Mouse (Mus musculus) cerebellum, adult 11 months (tissue): ENCODE data around the gene Pknox2.

Source experiments
- DNase-seq: peaks from one replicate; pipeline ENCODE4 v3.0.0; 2022

Pknox2 gene

DNA sequence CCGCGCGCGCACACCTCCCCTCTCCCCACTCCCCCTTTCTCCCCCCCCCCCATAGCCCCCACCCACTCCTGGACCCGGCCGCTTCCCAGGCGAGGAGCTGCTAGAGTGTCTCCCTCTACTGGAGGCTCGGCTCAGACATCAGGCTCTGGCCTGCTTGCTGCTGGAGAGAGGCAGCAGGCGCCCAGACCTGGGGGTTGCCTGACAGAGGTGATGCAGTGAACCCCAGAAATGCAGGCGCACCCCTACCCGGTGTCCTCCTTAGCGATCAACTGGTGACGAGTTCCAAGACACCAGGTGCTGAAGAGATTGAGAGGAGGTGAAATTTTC is at the start of gene Pknox2:
Gene Pknox2, minus strand, starts transcription at position 49 of the 327 bp plus-strand sequence.
- DNase-seq = peak; percentile 88

DNA sequence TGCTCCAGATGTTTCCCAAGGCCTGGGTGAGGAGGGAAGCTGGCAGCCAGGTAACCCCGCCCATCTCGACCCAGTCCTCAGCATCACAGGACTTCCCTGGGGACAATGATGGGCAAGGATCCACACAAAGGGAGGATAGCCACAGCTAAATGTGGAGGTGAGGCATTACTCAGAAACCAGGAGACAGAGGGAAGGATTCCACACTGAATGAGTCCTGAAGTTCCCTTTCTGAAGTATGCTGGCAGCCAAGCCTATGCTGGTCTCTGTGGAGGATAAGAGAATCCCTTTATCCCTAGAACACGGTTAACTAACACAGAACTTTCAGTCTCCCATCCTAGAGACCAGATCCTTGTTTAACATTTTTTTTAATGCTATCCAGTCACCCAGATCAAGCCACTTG is 40.8 kb upstream of the Pknox2 start:
- no peak for DNase-seq

DNA sequence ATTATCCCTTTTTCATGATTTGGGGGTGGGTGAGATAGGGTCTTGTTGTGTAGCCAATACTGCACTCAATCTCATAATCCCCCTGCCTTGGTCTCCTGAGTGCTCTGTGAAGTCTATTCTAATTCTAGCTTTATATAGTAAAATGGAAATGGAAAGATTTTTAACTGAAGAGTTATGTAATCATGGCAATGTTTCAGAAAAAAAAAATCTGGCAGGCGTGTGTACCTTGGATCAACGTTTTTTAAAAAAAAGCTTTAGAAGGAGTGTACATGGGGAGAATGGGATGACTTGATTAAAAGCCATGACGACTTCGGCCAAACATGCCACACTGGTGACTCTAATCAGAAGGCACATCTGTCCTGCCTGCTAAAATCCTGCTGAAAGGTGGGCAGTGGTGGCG is 40.2 kb upstream of the Pknox2 start:
- no peak for DNase-seq

DNA sequence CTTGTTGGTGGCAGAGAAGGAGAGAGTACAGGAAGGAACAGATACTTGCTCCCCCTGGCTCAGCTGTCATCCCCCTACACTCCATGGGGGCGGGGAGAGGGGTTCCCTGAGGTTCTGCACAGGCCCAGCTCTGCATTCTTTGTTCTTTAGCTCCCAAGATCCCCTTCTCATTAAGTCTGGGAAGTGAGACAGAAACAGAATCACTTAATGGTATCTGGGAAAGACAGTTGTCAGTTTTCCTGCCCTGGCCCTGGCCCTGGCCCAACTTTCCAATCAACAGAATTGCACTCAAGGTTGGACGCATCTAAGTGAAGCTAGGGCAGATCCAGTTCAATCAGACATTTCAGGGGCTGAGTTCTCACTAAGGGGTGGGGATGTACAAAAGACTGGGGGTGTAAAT is 36.0 kb upstream of the Pknox2 start:
- DNase-seq = no peak

DNA sequence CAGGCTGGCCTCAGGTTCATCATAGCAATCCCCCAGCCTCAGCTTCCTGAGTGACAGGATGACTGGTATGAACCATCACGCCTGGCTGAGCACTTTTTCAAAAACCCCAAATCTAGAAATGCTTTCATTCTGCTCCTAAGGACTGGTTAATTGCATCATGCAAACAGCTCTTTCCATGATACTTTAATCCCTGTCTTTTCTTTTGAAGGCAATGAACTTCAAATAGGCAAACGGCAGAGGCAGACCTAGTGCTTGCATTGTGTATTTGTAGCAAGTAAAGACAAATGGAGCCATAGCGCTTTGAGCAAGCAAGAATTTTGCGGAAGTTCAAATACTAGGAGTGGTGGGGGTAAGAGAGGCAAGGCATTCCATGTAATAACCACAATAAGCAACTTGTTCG is 34.4 kb upstream of the Pknox2 start:
- DNase-seq = no peak

DNA sequence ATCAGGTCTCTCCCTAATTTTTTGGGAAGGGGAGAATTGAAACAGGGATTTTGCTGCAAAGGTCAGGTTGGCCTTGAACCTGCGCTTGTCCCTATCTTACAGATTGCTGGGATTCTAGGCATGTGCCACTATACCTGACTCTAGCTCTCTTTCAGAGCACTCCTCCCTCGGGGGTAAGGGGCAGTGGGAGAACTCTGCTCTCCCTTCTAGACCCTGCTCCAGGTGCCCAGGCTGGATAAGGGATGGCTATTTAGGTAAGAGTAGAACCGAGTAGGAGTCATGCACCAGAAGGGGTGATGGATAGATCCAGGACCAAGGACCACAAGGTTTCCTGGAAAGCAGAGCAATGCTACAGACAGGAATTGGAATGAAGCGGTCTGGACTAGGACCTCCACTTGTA is 32.4 kb upstream of the Pknox2 start:
- no peak for DNase-seq

DNA sequence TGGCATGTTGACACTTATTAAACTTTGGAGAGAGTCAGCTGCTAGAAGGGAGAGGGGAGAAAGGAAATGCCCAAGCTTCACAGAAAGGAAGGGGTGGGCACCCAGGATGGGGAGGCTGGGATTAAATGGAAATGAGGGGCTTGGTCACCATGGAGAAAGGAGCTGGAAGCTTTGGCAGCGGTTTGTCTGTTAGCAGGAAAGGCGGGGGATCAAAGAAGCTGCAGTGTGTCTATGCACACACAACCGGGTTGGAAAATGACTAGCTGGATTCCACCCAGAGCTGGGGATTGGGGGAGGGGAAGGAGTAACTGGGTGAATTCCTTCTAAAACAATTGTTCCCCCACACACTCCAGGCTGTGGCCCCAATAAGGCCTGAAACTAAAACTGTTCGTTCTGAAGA is 31.7 kb upstream of the Pknox2 start:
- DNase-seq = no peak

DNA sequence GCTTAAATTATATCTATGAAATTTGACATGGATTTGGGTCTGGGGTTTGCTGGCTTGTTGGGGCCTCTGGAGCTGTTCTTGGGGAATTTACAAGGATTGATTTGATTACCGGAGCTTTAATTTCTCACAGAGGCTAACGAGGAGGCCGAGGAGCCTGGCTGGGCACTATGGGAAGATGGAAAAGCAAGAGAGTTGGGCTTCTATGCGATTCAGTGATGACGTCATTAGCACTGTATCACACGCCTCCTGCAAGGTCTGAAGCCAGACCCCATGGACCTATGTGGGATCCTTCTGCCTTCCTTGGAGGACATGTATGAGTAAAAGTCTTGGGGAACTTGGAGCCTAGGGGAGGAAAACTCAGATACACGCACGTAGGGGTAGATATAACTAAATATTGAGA is 30.3 kb upstream of the Pknox2 start:
- DNase-seq = no peak

DNA sequence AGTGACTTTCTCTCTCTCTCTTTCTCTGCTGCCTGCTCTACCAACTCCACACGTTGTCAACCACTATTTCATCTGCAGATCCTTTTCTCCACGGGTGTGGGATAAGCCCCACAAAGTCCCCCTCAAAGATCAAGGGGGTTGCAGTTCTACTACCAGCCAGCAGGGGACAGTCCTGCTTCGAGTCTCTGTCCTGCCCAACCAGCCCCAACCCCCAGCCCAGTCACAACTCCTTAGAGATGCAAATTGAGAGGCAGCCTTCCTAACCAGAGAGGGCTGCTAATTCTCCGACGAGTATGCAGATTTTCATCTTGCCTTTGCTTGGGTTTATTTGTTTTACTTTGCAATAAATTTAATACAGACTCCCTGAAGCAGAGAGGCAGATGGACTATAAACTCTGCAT is 29.9 kb upstream of the Pknox2 start:
- DNase-seq = peak; percentile 20

DNA sequence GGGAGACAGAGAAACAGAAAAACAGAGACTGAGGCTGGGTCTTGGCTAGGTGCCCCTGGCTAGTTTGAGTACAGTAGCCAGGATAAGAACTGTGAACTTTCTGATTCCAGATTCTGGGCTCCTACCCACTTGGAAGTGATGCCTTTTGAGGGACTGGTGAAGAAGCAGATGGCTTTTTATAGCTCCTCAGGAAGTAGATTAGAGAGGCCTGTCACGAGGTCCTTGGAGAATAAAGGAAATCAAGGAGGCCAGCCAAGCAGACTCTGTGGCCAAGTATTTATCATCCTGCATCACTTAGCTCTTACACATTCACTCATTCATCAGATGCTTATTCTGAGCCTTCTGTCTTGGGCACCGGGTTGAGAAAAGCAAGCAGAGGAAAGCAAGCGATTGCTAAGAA is 28.8 kb upstream of the Pknox2 start:
- no peak for DNase-seq

DNA sequence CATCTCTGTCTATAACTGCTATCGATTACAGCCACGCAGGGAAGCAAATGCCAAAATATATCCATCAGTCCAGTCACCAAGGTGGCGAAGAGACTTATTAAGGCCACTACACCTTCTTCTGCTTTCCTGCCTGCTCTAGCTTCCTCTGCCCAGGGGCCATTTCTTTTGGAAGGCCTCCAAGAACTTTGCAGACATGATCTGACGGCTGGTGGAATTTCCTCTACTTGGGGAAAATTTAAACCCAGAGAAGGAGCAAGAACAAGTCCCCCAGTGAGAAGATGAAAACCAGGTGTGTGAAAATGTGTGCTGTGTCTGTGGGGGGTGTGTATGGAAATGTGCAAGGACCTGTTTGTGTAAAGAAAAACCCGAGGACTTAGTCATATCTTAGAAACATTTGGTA is 26.2 kb upstream of the Pknox2 start:
- DNase-seq = no peak

DNA sequence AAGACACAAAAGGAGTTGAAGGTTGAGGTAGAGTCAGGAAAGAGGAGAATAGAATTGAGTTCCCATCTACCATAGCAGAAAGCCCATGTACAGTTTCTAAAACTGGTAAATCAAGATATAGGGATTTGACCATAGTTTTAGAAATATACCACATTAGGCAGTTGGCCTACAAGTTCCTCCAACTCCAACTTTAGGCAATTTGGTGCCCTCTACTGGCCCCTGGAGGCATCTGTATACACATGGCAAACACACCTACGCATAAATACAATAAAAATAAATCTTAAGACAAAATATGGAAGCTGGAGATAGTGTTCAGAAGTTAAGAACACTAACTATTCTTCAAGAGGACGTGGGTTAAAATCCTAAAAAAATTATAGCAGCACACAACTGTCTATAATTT is 19.7 kb upstream of the Pknox2 start:
- DNase-seq = no peak

DNA sequence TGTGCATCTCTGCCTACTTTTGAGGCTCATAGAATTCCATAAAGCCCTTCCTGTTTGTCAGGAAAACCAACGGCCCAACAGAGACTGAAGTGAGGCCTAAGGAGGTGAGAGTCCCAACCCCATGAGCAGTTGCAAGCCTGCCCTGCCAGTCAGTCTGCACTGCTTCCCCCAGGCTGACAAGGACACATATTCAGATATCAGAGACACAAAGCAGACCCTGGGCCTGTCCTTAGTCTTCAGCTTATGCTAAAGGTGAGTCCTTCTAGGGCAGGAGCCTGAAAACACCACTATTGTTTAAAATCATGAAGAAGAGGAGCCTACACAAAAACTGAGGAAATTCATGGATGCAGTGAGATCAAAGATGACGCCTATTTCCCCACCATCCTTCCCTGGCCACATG is 13.5 kb upstream of the Pknox2 start:
- no peak for DNase-seq

DNA sequence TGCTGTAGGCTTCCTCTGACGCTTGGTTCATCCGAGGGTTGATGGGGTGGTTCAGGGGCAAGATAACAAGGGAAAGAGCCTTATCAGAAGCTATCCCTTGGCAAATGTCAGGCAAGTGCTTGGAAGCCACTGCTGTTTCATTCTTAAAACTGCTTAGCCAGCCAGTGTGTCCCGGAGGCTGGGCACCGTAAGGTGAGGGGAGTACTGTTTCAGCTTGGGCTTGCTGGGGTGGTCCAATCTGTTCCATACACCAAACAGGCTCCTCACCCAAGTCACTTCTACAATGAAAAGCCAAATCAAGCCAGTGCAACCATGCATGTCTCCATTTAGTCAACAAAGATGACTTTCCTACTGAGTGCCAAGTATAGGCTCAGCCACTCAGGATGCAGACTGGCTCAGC is 679 bp upstream of the Pknox2 start:
- no peak for DNase-seq

DNA sequence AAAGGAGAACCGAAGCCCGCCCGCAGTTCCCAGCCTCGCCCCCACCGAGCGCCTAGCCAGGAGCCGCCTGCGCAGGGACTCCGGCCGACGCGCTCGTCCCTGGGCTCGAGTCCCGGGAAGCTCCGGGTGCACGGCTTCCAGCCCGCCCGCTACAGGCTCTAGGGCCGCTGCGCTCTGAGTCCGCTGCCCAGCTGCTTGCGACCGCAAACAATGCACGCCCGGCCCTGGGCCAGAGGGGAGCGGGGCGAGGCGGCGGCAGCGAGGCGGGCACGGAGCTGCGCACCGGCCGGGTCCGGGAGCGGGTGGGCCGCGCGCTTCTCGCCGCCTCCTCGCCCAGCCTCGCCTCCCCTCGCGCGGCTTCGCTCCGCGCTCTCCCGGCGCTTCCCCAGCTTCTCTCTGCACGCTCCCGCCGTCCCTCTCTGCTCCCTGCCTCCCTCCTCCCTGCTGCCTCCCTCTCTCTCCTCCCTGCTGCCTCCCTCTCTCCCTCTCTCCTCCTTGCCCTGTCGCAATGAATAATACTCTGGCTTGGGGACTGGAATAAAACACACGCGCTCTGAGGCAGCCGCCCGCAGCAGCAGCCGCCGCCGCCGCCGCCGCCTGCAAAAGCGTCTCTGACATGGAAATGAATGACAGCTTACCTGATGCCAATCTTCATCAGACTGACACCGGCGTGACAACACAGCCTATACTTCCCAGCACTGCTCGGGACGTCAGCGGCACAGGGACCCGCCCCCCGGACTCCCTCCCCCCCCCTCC is 426 bp downstream of the Pknox2 start:
- DNase-seq = peak; percentile 75

DNA sequence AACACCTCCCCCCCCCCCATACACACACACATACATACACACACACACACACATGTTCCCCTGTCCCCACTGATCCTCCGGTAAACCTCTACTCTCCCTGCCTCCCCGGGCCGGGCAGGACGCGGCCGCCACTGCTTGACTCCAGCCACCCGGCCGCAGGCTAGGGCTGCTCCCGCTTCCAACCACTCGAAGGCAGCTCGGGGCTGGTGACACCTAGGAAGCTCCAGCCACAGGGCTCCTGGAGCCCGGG is 929 bp downstream of the Pknox2 start:
- no peak for DNase-seq

DNA sequence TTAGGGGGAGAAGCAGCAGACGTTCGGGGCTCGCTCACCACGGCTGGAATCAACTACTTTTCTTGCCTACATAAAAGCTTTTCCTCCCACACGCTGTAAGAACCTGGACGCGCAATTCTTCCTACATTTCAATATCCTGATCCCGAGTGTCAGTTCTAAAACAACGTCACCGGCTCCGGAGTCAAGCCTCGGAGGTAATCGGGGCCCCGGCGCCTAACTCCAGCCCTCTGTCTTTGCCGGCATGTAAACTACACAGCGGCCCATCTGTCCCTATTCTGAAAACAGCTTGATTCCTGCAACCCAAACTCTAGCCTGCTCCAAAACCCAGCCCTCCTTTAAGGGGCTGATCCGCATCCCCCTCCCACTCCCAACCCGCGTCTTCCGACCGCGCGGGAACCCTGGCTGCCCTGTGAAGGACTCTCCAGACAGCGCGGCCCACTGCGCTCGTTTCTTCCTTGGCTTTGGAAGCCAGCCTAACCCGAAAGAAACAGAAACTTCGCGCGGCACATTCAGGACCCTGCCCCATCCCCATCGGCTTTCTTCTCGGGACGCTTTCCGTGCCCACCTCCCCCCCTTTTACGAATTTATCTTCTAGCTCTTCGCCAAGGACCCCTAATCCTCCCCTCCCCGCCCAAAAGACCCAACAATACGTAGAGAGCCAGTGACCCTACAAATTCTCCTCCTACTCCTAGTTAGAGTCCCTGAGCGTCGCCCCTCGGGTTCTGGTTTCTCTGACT is 1.4 kb downstream of the Pknox2 start:
- peak; percentile 39 for DNase-seq

DNA sequence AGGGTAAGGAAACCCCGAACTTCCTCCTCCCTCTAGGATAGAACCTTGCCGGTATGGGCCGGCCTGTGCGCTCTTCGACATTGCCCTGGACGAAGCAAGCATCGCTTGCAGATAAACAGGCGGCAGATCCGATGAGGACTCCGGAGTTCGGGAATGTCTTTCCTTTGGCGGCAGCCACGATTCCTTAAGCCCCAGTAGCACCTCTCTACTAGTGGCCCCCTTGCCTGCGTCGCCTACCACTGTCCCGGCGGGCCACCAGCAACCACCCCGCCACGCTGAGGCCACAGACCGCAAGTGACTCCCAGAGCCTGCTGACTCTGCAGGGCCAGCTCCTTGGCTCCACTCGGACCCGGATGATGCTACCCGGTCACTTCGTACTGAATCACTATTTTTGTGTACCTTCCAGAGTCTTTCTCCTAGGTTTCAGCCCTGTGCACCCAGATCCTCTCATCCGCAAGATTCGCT is 2.0 kb downstream of the Pknox2 start:
- DNase-seq = peak; percentile 37

DNA sequence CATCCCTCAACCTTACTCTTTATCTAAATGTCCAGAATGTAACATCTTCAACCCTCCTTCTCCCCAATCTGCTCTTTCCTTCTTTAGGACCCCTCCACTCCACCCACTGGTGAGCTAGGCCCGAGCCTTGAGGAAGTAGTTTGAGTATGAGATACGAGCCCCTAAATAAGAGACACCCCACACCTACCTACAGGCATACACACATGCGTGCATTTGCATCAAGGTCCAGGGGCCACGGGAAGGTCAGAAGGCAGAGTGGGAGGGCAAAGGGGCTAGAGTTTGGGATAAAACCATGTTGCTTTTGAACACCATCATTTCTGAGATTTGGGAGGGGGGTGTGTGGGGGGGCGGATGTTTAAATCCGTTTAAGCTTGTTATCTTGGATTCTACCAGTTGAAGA is 2.5 kb downstream of the Pknox2 start:
- no peak for DNase-seq

DNA sequence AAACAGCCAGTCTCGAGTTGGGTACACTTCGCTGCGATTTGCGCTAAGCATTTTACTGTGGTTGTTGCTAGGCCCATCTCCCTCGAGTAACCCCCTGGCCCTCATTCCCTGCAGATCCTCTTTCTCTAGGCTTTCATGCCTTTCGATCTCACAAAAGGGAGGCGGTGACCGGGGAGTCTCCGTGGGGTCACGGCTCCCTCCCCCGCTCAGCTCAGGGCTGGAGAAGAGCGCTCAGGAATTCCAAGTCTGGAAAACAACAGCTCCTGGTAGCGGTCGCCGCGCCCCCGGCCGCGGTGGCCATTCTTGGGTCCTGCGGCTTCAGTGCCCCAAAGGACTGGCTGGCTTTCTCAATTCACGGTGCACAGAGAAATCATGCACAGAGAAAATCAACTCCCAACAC is 3.0 kb downstream of the Pknox2 start:
- DNase-seq = no peak

DNA sequence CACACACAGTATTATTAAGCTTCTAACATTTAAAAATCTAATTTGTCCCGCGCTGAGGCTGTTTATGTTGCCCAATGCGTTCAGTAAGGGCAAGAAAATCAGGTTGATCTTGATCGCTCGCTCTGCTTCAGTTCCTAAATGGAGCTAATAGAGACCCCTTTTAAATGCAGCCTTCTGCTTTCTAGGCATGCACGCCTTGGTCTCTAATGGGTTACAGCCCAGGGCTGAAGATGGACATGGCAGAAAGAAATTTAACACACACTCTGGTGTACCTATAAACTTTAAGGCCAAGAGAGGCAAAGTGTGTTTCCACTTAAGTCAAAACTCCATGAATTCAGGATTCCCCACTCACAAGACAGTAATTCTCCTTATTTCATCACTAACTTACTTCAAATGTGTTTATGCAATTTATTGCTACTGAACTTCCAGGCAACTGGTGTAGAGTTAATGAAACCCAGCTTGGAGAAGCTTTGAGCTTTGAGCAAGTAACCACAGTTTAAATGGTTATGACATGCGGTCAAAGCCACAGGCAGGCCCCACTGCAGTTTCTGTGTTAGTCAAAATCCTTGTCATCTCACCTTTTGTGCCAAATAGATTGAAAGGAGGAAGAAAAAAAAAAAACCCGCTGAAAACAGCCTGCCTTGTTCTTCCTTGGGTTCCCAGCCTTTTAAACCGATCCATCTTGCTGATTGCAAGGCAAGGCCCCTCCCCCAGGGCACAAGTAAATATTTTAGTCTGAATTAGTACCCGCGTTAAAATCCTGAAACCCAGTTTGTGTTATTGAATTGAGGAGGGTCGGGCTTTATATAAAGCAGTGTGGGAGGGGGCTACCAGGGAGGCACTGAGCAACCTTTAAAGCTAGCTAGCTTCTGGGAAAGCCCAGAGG is 3.9 kb downstream of the Pknox2 start:
- DNase-seq = no peak

DNA sequence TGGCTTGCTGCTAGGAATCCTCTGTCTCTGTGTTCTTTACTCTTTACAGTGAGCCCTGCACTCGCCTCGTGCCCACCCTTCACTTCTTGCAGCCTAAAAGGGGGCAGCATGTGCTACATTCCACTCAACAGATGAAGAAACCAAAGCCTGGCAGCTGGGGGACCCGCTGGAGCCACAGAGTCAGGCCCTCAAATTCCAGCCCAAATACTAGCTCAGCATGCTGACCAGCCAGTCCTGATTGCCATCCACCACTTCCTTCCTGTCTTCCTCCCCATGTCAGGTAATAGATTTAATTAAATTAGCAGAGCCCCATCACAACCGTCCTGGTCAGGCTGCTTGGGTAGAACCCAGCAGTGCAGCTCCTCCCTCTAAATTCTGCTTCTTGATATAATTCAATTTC is 5.1 kb downstream of the Pknox2 start:
- DNase-seq = no peak

DNA sequence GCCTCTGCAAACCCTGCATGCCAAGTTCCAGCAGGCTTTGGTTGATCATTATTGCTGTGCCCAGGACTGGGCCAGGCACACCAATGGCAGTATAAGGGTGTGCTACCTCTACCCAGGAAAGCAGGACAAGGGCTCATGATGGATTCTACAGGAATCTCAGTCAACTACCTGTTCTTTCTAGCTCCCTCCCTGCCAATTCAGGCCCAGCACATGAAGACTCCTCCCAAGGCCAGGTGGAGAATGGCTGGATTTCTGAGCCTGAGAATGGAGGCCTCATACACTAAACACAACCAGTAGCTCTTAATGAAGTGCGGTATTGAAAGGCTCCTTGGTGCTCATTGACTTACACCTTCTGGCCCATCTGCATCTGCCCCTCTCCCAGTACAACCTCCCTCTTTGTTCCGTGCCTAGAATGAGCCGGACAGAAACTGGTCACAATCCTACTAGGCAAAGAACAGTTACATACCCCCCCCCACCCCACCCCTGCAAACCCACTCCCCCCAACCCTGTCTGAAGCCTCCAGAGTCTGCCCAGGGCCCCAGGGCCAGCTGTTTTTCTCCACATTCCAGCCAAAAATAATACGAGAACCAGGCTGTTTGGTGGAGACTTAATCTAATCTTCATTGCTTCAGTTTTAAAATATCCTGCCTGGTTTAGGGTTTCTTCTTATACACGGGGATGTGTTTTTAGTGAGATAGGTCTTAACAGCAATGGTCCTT is 6.6 kb downstream of the Pknox2 start:
- DNase-seq = no peak
